In genomic region chr8:3280266-3280910, GRCm38 (mm10) we compare ENCODE assay signal across 8 mouse cellular contexts. TPM values are rescaled to one million over a fixed set of nuclear protein-coding genes. Genes with fewer than 3 reads are reported as not detected.
DNase-seq lines count a peak whose midpoint lies in the region; ATAC-seq lines count a peak whose summit lies in the region.

No protein-coding gene starts in this region.

- H3K27ac ChIP-seq in heart, embryonic 12.5 days (ENCODE audit: poor library complexity, severe bottlenecking): no peak overlapping the region

- H3K27me3 ChIP-seq in heart, embryonic 12.5 days (replicated peaks): no peaks in the 10 kb centered on the region

- no peaks in the 10 kb centered on the region for H3K36me3 ChIP-seq in heart, embryonic 12.5 days

- H3K4me3 ChIP-seq in heart, embryonic 12.5 days: peak overlapping the region; percentile 99

- no peak overlapping the region for H3K9ac ChIP-seq in heart, embryonic 12.5 days

- no peak for ATAC-seq in heart, embryonic 12.5 days (ENCODE audit: insufficient number of reproducible peaks, low FRiP score)
- ATAC-seq in activated CD4-positive, CD25-positive, alpha-beta regulatory T cell, adult 4 months: no peak

- H3K4me1 ChIP-seq in heart, embryonic 12.5 days (replicated peaks): peaks cover 30% of the 10 kb centered on the region

- H3K4me2 ChIP-seq in heart, embryonic 12.5 days: peak overlapping the region; percentile 90

- peak; percentile 35 for DNase-seq in ovary, postnatal 36 days (ENCODE audit: low spot score)
- DNase-seq in ovary, postnatal 14 days (ENCODE audit: low spot score): no peak
- DNase-seq in cerebellum, postnatal 10 days: peak; percentile 18 to 23
- peak; percentile 47 for DNase-seq in kidney, postnatal 10 days
- DNase-seq in lung, postnatal 14 days: peak; percentile 37
- DNase-seq in right cerebral cortex, postnatal 25 days: peak; percentile 24

- WGBS in heart, embryonic 12.5 days: 30% methylated on average over 11 of the region's 11 CpGs

- no peaks in the 10 kb centered on the region for H3K9me3 ChIP-seq in heart, embryonic 12.5 days (replicated peaks)

RNA-seq across cellular contexts. Expression of gene Insr, which starts 1.0 kb away (rescaled TPM):
- polyA plus RNA-seq in heart, embryonic 12.5 days (2016; fragmentation: Nextera tagmentation; extraction: Ambion mirVana): 48.6 and 48.8 TPM in 2 replicates
- 1 to 10 TPM; 5.9 to 7.4 TPM for polyA plus RNA-seq in activated CD4-positive, CD25-positive, alpha-beta regulatory T cell, adult 4 months (2017; shearing (Covaris generic))
